In genomic region chr17:33959948-33960347, GRCm38 (mm10) we compare ENCODE assay signal across 22 mouse cellular contexts.
"Had no signal": no experiment of that assay in that cellular context is flagged by ENCODE, and none has a peak within 500 bp of the region (broad histone marks: within the 10 kb centered on the region; RNA-seq: fewer than 3 reads in every experiment).

No protein-coding gene starts in this region.

- H3K27me3 ChIP-seq: heart, embryonic 13.5 days; heart, embryonic 15.5 days; hindbrain, embryonic 13.5 days; hindbrain, embryonic 15.5 days; kidney, embryonic 15.5 days; limb, embryonic 13.5 days; limb, embryonic 15.5 days; liver, embryonic 12.5 days had no signal

- H3K9ac ChIP-seq: forebrain, postnatal 0 days; heart, embryonic 13.5 days; heart, embryonic 15.5 days; hindbrain, embryonic 13.5 days; hindbrain, embryonic 15.5 days; kidney, embryonic 15.5 days; limb, embryonic 13.5 days; limb, embryonic 15.5 days; liver, embryonic 12.5 days had no signal

- H3K27ac ChIP-seq: heart, embryonic 10.5 days; heart, embryonic 13.5 days; heart, embryonic 15.5 days; hindbrain, embryonic 13.5 days; hindbrain, embryonic 15.5 days; hindbrain, postnatal 0 days; kidney, embryonic 15.5 days; kidney, postnatal 0 days; layer of hippocampus, adult 2 months; limb, embryonic 13.5 days; limb, embryonic 15.5 days; liver, embryonic 12.5 days had no signal

- H3K4me2 ChIP-seq: heart, embryonic 13.5 days; heart, embryonic 15.5 days; hindbrain, embryonic 13.5 days; hindbrain, embryonic 15.5 days; kidney, embryonic 15.5 days; limb, embryonic 13.5 days; limb, embryonic 15.5 days; liver, embryonic 12.5 days had no signal

- H3K9me3 ChIP-seq: heart, embryonic 10.5 days; heart, embryonic 13.5 days; heart, embryonic 15.5 days; hindbrain, embryonic 13.5 days; hindbrain, embryonic 15.5 days; kidney, embryonic 15.5 days; limb, embryonic 13.5 days; limb, embryonic 15.5 days; liver, embryonic 12.5 days had no signal

- ATAC-seq: forebrain, postnatal 0 days; hindbrain, postnatal 0 days; intestine, embryonic 16.5 days; liver, embryonic 12.5 days had no signal

- H3K4me3 ChIP-seq: heart, embryonic 10.5 days; heart, embryonic 13.5 days; heart, embryonic 15.5 days; hindbrain, embryonic 13.5 days; hindbrain, embryonic 15.5 days; kidney, embryonic 15.5 days; layer of hippocampus, adult 2 months; limb, embryonic 13.5 days; limb, embryonic 15.5 days; liver, embryonic 12.5 days had no signal

- DNase-seq: forebrain, postnatal 0 days; heart, adult 18-20 months; kidney, adult 11 months; kidney, adult 2 months; kidney, adult 9 months; kidney, postnatal 14 days; kidney, postnatal 36 days; layer of hippocampus, postnatal 36 days; left cerebral cortex, postnatal 4 days had no signal
